Mouse (Mus musculus): Measurements from ENCODE around the gene Xpot. TPM values are rescaled to one million over a fixed set of nuclear protein-coding genes. Genes with fewer than 3 reads are reported as not detected.

The Xpot gene
- total and polyA plus RNA-seq, 3 experiments = 132 to 151 (median 140) TPM

DNA sequence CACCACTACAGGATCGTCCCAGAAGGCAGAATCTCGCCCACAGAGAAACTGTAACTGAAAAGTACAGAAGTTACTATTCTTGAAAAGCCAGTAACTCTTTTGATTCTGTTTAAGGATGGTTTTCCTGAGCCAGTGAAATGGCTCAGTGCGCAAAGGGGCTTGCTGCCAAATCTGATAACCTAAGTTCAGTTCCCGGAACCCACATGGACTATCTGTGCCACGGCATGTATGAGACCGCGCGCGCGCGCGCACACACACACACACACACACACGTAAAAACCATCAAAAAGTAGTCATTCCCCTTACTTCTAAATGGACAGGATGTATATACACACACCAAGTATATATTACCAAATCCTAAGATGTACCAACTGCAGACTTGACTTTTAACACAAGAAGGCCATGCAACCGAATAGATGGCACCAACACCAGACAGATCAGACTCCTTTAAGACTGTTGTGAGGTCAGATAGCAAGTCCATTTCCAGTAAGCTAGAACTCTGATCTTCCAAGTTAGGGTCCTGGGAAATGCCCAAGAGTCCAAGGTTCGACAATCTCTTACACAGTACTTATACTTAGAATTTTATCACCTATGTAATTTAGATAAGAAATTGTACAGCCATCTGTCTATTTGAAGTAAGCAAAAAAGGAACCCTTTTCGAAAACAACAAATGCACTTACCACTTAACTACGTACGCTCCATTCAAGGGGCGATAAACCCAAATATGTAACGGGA, 40.9 kb downstream of the Xpot start:
- TF ChIP-seq ETS1 (conservative IDR thresholded peaks at IDR 0.05; ENCODE audit: low read depth, low read length) (no peak), PAX5 (IDR thresholded peaks at IDR 0.05; ENCODE audit: low read length) (no peak), GABPA (IDR thresholded peaks at IDR 0.05; ENCODE audit: insufficient replicate concordance, low read depth, low read length) (no peak), MEF2A (IDR thresholded peaks at IDR 0.05; ENCODE audit: borderline replicate concordance, low read depth, low read length) (no peak), KAT2A (IDR thresholded peaks at IDR 0.05; ENCODE audit: insufficient replicate concordance, low read length) (no peak), ZC3H11A (IDR thresholded peaks at IDR 0.05; ENCODE audit: low read depth, low read length) (no peak), MYC (IDR thresholded peaks at IDR 0.05; ENCODE audit: low read depth, low read length) (0 out of 2 replicates have a peak, but pooled peaks have one; percentile 18), NRF1 (IDR thresholded peaks at IDR 0.05; ENCODE audit: low read depth, low read length) (peak; percentile 57; the same call in 1 of the 2 replicates), SMC3 (IDR thresholded peaks at IDR 0.05; ENCODE audit: low read depth, low read length) (no peak), CHD1 (IDR thresholded peaks at IDR 0.05; ENCODE audit: low read depth, low read length) (peak; percentile 3; the same call in 1 of the 2 replicates), MAX (IDR thresholded peaks at IDR 0.05; ENCODE audit: low read length) (no peak), POLR2A (IDR thresholded peaks at IDR 0.05; ENCODE audit: low read depth, low read length) (no peak), IRF4 (IDR thresholded peaks at IDR 0.05; ENCODE audit: low read depth, low read length) (no peak), TBP (conservative IDR thresholded peaks at IDR 0.05; ENCODE audit: low read depth, low read length) (no peak), ELF1 (IDR thresholded peaks at IDR 0.05; ENCODE audit: low read depth, low read length) (no peak), NELFE (IDR thresholded peaks at IDR 0.05; ENCODE audit: low read depth, low read length) (no peak), USF1 (IDR thresholded peaks at IDR 0.05; ENCODE audit: low read depth, low read length) (no peak), EP300 (IDR thresholded peaks at IDR 0.05; ENCODE audit: low read length) (no peak), MXI1 (IDR thresholded peaks at IDR 0.05; ENCODE audit: low read depth, low read length) (peak; percentile 41), SIN3A (IDR thresholded peaks at IDR 0.05; ENCODE audit: low read length) (no peak), BHLHE40 (IDR thresholded peaks at IDR 0.05; ENCODE audit: low read depth, low read length) (no peak), JUND (conservative IDR thresholded peaks at IDR 0.05; ENCODE audit: low read depth, low read length) (no peak), UBTF (IDR thresholded peaks at IDR 0.05; ENCODE audit: low read depth, low read length) (no peak), CHD2 (IDR thresholded peaks at IDR 0.05; ENCODE audit: low read length) (no peak)
- in situ Hi-C loops (cut with MboI; ENCODE audit: low pct_ligation_motif_present, low pct_unique_long_range_greater_than_20kb, low sequenced_read_pairs) = no loop called here
- DNase-seq (ENCODE audit: extremely low read depth) = peak; percentile 11
- peaks cover 6 to 34% of the 10 kb centered on the region in 2 experiments for H3K4me1 ChIP-seq (ENCODE audit: control insufficient read depth in 1 of 2, insufficient read depth in 2 of 2)
- no peaks in the 10 kb centered on the region for H3K9me3 ChIP-seq (replicated peaks; ENCODE audit: low read length)
- peak overlapping the region; percentile 98 for H3K9ac ChIP-seq (ENCODE audit: insufficient read depth, low read depth)
- H3K4me3 ChIP-seq (replicated peaks in 1 of 3; ENCODE audit: low read depth in 2 of 3, low read length in 2 of 3, poor library complexity in 1 of 3) = peak overlapping the region; percentile 81 to 86 (median 84)
- H3K36me3 ChIP-seq (replicated peaks in 1 of 2; ENCODE audit: control insufficient read depth in 1 of 2, insufficient read depth in 1 of 2, low read length in 1 of 2) = peaks cover 48% of the 10 kb centered on the region in 2 experiments
- no peaks in the 10 kb centered on the region for H3K27me3 ChIP-seq (replicated peaks)
- 0 out of 2 replicates have a peak overlapping the region, but pooled peaks have one; percentile 15 for H3K27ac ChIP-seq (ENCODE audit: insufficient read depth, low read depth)
- dilution Hi-C loops (cut with MboI; ENCODE audit: extremely low pct_ligation_motif_present, extremely low pct_unique_long_range_greater_than_20kb, low sequenced_read_pairs) = no loop called here
- peaks cover 55% of the 10 kb centered on the region for H3K79me2 ChIP-seq (replicated peaks; ENCODE audit: control insufficient read depth, extremely low read depth, insufficient read depth, poor library complexity, severe bottlenecking)
- peak overlapping the region; percentile 98 for H3K4me2 ChIP-seq (ENCODE audit: insufficient read depth, low read depth, poor library complexity, severe bottlenecking)
